Mouse (Mus musculus): Measurements from ENCODE around the gene Clic1. TPM values are rescaled to one million over a fixed set of nuclear protein-coding genes. Genes with fewer than 3 reads are reported as not detected.

Gene Clic1
- polyA plus RNA-seq, 1 experiment from 2014 or later, result 102 TPM

GRCm38 (mm10) chr17:35058911-35059892 is 9.4 kb downstream of the Clic1 start, which contains the start of gene Ddah2:
TSS of gene Ddah2 (plus strand) at chr17:35059035.
- H3K27ac ChIP-seq (ENCODE audit: low read depth), result peak within 1 kb of the TSS; percentile 77
- WGBS (ENCODE audit: insufficient replicate concordance), result 1% methylated on average over 57 of the region's 57 CpGs
- DNase-seq, result peak; percentile 89

GRCm38 (mm10) chr17:35060071-35060470 is 10.3 kb downstream of the Clic1 start:
- H3K4me3 ChIP-seq (ENCODE audit: low read depth, low read length), result peak overlapping the region; percentile 59

More at GRCm38 (mm10) chr17:35058911-35059892, 9.4 kb downstream of the Clic1 start, which contains the start of gene Ddah2:
- peaks cover 11% of the 10 kb centered on the region for H3K27me3 ChIP-seq (ENCODE audit: insufficient read depth, low read length)
- peaks cover 43% of the 10 kb centered on the region for H3K36me3 ChIP-seq (replicated peaks; ENCODE audit: insufficient read depth, low read length)
- H3K9ac ChIP-seq (replicated peaks), result peak within 1 kb of the TSS; percentile 64
- peak within 1 kb of the TSS; percentile 59 for H3K4me3 ChIP-seq (ENCODE audit: low read depth, low read length)
- H3K4me1 ChIP-seq (ENCODE audit: insufficient read depth), result peaks cover 19% of the 10 kb centered on the region
- peak within 1 kb of the TSS; percentile 96 for H3K4me2 ChIP-seq (ENCODE audit: low read depth, low read length)
- H3K9me3 ChIP-seq (ENCODE audit: low read length), result no peaks in the 10 kb centered on the region
- no peak for TF ChIP-seq EP300 (IDR thresholded peaks at IDR 0.05; ENCODE audit: low read depth)
- peak; percentile 91 for TF ChIP-seq CTCF (IDR thresholded peaks at IDR 0.05; ENCODE audit: low read depth)
- peak; percentile 80 for ATAC-seq

GRCm38 (mm10) chr17:35060737-35061297 is 11.1 kb downstream of the Clic1 start:
- Histone ChIP-seq H3K4me1 (ENCODE audit: insufficient read depth) (peaks cover 30% of the 10 kb centered on the region), H3K4me3 (ENCODE audit: low read depth, low read length) (no peak overlapping the region), H3K36me3 (replicated peaks; ENCODE audit: insufficient read depth, low read length) (peaks cover 28% of the 10 kb centered on the region), H3K27me3 (ENCODE audit: insufficient read depth, low read length) (peaks cover 27% of the 10 kb centered on the region), H3K9me3 (ENCODE audit: low read length) (no peaks in the 10 kb centered on the region), H3K4me2 (ENCODE audit: low read depth, low read length) (no peak overlapping the region), H3K27ac (ENCODE audit: low read depth) (no peak overlapping the region), H3K9ac (replicated peaks) (0 out of 2 replicates have a peak overlapping the region, but pooled peaks have one; percentile 30)
- no peak for TF ChIP-seq EP300 (IDR thresholded peaks at IDR 0.05; ENCODE audit: low read depth)
- TF ChIP-seq CTCF (IDR thresholded peaks at IDR 0.05; ENCODE audit: low read depth), result no peak
- WGBS (ENCODE audit: insufficient replicate concordance), result 70% methylated on average over 22 of the region's 22 CpGs
- peak; percentile 61 for DNase-seq
- no peak for ATAC-seq

More at GRCm38 (mm10) chr17:35060071-35060470, 10.3 kb downstream of the Clic1 start:
- peaks cover 19% of the 10 kb centered on the region for H3K27me3 ChIP-seq (ENCODE audit: insufficient read depth, low read length)
- H3K9ac ChIP-seq (replicated peaks), result peak overlapping the region; percentile 64
- H3K9me3 ChIP-seq (ENCODE audit: low read length), result no peaks in the 10 kb centered on the region
- no peak for ATAC-seq
- peaks cover 23% of the 10 kb centered on the region for H3K4me1 ChIP-seq (ENCODE audit: insufficient read depth)
- WGBS (ENCODE audit: insufficient replicate concordance), result 46% methylated on average over 14 of the region's 14 CpGs
- H3K36me3 ChIP-seq (replicated peaks; ENCODE audit: insufficient read depth, low read length), result peaks cover 35% of the 10 kb centered on the region
- peak overlapping the region; percentile 96 for H3K4me2 ChIP-seq (ENCODE audit: low read depth, low read length)
- TF ChIP-seq EP300 (IDR thresholded peaks at IDR 0.05; ENCODE audit: low read depth) (no peak), CTCF (IDR thresholded peaks at IDR 0.05; ENCODE audit: low read depth) (no peak)
- DNase-seq, result no peak
- H3K27ac ChIP-seq (ENCODE audit: low read depth), result no peak overlapping the region

GRCm38 (mm10) chr17:35061299-35061698 is 11.5 kb downstream of the Clic1 start:
- Histone ChIP-seq H3K27me3 (ENCODE audit: insufficient read depth, low read length) (peaks cover 32% of the 10 kb centered on the region), H3K4me3 (ENCODE audit: low read depth, low read length) (no peak overlapping the region), H3K4me2 (ENCODE audit: low read depth, low read length) (no peak overlapping the region), H3K4me1 (ENCODE audit: insufficient read depth) (peaks cover 32% of the 10 kb centered on the region), H3K36me3 (replicated peaks; ENCODE audit: insufficient read depth, low read length) (peaks cover 23% of the 10 kb centered on the region), H3K27ac (ENCODE audit: low read depth) (no peak overlapping the region), H3K9me3 (ENCODE audit: low read length) (no peaks in the 10 kb centered on the region), H3K9ac (replicated peaks) (no peak overlapping the region)
- DNase-seq (no peak), ATAC-seq (no peak)
- TF ChIP-seq CTCF (IDR thresholded peaks at IDR 0.05; ENCODE audit: low read depth) (no peak), EP300 (IDR thresholded peaks at IDR 0.05; ENCODE audit: low read depth) (no peak)
- WGBS (ENCODE audit: insufficient replicate concordance), result 84% methylated on average over 8 of the region's 8 CpGs

- H3K27me3 ChIP-seq (ENCODE audit: insufficient read depth, low read length), result peaks cover 49% of the 10 kb centered on the region
- ATAC-seq, result no peak
- H3K4me2 ChIP-seq (ENCODE audit: low read depth, low read length), result no peak overlapping the region
- H3K4me1 ChIP-seq (ENCODE audit: insufficient read depth), result peaks cover 32% of the 10 kb centered on the region
- peaks cover 7% of the 10 kb centered on the region; the same call in 1 of the 2 replicates for H3K36me3 ChIP-seq (replicated peaks; ENCODE audit: insufficient read depth, low read length)
- no peaks in the 10 kb centered on the region for H3K9me3 ChIP-seq (ENCODE audit: low read length)
- no peak overlapping the region for H3K9ac ChIP-seq (replicated peaks)
- DNase-seq, result no peak
- no peak overlapping the region for H3K27ac ChIP-seq (ENCODE audit: low read depth)
- TF ChIP-seq CTCF (IDR thresholded peaks at IDR 0.05; ENCODE audit: low read depth) (no peak), EP300 (IDR thresholded peaks at IDR 0.05; ENCODE audit: low read depth) (no peak)
- 90% methylated on average over 3 of the region's 3 CpGs for WGBS (ENCODE audit: insufficient replicate concordance)
- no peak overlapping the region for H3K4me3 ChIP-seq (ENCODE audit: low read depth, low read length)
Observed at GRCm38 (mm10) chr17:35063466-35063865, 13.7 kb downstream of the Clic1 start.

GRCm38 (mm10) chr17:35064378-35064877 is 14.7 kb downstream of the Clic1 start:
- DNase-seq, result no peak
- Histone ChIP-seq H3K4me2 (ENCODE audit: low read depth, low read length) (peak overlapping the region; percentile 79), H3K4me3 (ENCODE audit: low read depth, low read length) (peak overlapping the region; percentile 46), H3K27me3 (ENCODE audit: insufficient read depth, low read length) (peaks cover 49% of the 10 kb centered on the region), H3K27ac (ENCODE audit: low read depth) (no peak overlapping the region), H3K36me3 (replicated peaks; ENCODE audit: insufficient read depth, low read length) (peaks cover 7% of the 10 kb centered on the region; the same call in 1 of the 2 replicates), H3K9me3 (ENCODE audit: low read length) (no peaks in the 10 kb centered on the region), H3K4me1 (ENCODE audit: insufficient read depth) (peaks cover 24% of the 10 kb centered on the region), H3K9ac (replicated peaks) (no peak overlapping the region)
- 31% methylated on average over 10 of the region's 10 CpGs for WGBS (ENCODE audit: insufficient replicate concordance)
- TF ChIP-seq EP300 (IDR thresholded peaks at IDR 0.05; ENCODE audit: low read depth) (no peak), CTCF (IDR thresholded peaks at IDR 0.05; ENCODE audit: low read depth) (no peak)
- no peak for ATAC-seq

All from liver, postnatal 0 days (tissue).